Mouse (Mus musculus) heart, postnatal 10 days (tissue): ENCODE results near the gene Olfr1418. TPM values are rescaled to one million over a fixed set of nuclear protein-coding genes. Genes with fewer than 3 reads are reported as not detected.
"Not testable (repeated sequence)": the region's sequence is repeated elsewhere in the genome, so short reads cannot be mapped to it uniquely, and the experiment has no call there.

Experiments
- DNase-seq, 2 experiments: peaks; one replicate each; pipeline ENCODE4 v3.0.0; 2021
- intact Hi-C: fragments of 180-260 bp; cut with DNase I; formaldehyde crosslinking; loops from one replicate; pipeline ENCODE4 v1.15.1; 2025
- total RNA-seq, 2 experiments: library from RNA; stranded (reverse); gene quantifications; 2 replicates each; pipeline ENCODE4 v1.2.3; 2021

The Olfr1418 gene
- total RNA-seq = not detected

GRCm38 (mm10) chr19:11860966-11861365, at the start of gene Olfr1418:
Gene Olfr1418, minus strand, starts transcription at chr19:11861066.
- no peak for DNase-seq
- intact Hi-C loops = no loop called here

- intact Hi-C loops = no loop called here
- no peak for DNase-seq
Observed at GRCm38 (mm10) chr19:11886265-11886664, 25.4 kb upstream of the Olfr1418 start, which contains the start of gene Olfr1420. Gene Olfr1420, plus strand, starts transcription at chr19:11886565.

DNA sequence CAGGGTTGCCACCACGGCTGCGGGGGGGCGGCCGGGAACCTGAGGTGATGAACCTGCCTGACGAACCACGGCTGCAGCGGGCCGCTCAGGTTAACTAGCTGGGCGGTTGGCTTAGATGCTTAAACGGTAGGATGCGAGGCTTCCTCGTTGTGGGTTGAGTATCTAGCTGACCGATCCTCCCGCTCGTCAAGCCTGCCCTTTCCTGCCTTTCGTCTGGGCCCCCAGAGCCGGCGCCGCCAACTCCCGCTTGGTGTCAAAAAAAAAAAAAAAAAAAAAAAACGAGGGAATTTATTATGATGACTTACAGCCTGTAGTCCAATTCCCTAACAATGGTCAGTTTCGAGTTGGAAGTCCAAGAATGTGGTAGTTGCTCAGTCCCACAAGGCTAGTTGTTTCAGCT, 17.5 kb upstream of the Olfr1418 start:
- DNase-seq, intact Hi-C loops: not testable (repeated sequence)

DNA sequence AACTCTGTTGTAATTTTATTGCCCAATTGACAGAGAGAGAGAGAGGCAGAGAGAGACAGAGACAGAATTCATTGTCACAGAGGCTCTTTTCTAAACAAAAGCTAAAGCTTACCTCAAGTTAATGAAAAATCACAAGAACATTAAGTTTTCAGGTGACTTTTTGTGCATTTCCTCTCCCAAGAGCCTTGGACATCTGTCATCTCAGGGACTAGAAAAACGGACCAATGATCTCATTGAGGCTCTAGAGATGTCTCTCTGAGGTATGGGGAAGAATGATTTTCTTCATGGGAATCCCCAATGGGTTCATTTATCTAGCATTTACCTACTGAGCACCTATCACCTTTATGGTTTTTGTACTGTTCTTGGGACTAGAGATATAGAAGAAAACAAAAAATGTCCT, 14.1 kb upstream of the Olfr1418 start, which contains the start of gene Olfr1419:
TSS of gene Olfr1419 (minus strand) at position 101 of the 400 bp plus-strand sequence.
- DNase-seq = no peak
- intact Hi-C loops = no loop called here

GRCm38 (mm10) chr19:11867837-11868236, 7.0 kb upstream of the Olfr1418 start:
- no peak for DNase-seq
- intact Hi-C loops = no loop called here

DNA sequence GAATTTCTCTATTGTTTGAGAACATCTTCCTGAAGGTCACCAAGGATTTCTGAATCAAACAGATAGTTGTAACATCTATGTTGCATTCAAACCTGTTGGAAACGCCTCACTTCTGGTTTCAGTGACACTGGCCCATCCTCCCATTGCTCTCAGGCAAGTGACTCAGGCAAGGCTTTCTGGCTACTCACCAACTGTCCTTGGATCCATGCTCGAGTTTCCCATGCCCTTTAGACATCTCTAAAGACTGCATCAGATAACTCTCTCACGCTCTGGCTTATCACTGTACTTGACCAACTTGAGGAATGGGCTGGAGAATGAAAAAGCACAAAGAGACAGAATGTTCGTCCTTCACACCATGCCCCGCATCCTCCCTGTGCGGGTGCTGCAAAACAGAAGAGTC, 4.4 kb downstream of the Olfr1418 start:
- intact Hi-C loops = no loop called here

GRCm38 (mm10) chr19:11854821-11855220, 6.0 kb downstream of the Olfr1418 start:
- no peak for DNase-seq
- intact Hi-C loops = no loop called here

More for the DNA sequence above, 4.4 kb downstream of the Olfr1418 start:
- DNase-seq = no peak

- no peak for DNase-seq
- intact Hi-C loops = no loop called here
Observed at GRCm38 (mm10) chr19:11852652-11853051, 8.2 kb downstream of the Olfr1418 start.

- DNase-seq = no peak
- intact Hi-C loops = no loop called here
Observed at GRCm38 (mm10) chr19:11846333-11846732, 14.5 kb downstream of the Olfr1418 start.

GRCm38 (mm10) chr19:11839119-11839518, 21.7 kb downstream of the Olfr1418 start, which contains the start of gene Olfr1417:
Gene Olfr1417, minus strand, starts transcription at chr19:11839219.
- DNase-seq = no peak
- intact Hi-C loops = no loop called here

- intact Hi-C loops = no loop called here
- no peak for DNase-seq
Observed at GRCm38 (mm10) chr19:11823346-11824065, 37.4 kb downstream of the Olfr1418 start.

- intact Hi-C loops = loop anchor here (1.0 kb wide), 1 partner anchor 43 kb away; no protein-coding TSS in a partner anchor
- no peak for DNase-seq
Observed at GRCm38 (mm10) chr19:11820211-11820610, 40.7 kb downstream of the Olfr1418 start.

DNA sequence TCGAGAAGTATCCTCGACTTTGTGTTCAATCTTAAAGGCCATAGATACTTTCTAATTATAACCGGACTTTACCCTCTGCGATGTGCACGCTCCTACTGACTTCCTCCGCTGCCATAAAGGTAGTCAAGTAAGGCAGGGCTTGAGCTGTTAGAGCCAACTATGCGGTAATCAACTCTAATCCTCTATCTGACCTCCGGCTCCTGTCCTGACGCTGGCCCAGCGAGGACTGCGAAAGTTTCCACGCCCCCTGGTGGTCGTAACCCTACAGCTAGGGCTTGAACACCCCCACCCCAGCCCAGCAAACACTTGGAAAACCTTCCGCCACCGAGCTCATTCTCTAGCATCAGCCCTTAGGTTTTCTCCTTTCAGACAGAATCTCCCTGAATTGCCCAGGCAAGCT, 41.1 kb downstream of the Olfr1418 start:
- intact Hi-C loops = loop anchor here (1.0 to 2.0 kb wide), 3 partner anchors 17 to 191 kb away; no protein-coding TSS in a partner anchor

DNA sequence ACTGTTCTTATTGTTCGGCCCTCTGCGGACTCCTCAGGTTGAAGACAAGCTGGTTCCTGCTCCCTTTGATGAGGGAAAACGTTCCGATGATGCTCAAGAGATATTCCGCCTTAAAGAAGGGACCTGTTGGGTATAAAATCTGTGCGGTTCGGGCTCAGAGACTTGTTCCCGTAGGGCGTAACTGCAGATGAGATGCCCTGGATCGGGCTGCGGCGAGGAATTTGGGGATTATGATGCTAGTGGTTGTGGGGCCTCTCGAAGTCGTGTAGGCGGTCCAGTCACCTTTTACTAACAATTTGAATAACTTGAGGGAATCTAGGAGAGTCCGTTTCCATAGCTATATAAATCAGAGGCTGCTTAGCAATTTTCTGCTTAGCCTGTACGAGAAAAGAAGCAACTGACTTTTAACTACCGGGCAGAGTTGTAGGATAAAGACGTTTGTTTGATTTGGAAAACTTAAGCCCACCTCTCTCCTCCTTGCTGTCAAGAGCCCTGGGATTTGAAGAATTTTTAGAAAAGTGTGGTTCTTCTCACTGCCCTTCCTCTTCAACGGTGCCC, 41.6 kb downstream of the Olfr1418 start, which contains the start of gene Stx3:
TSS of gene Stx3 (minus strand) at position 261 of the 558 bp plus-strand sequence.
- no peak for DNase-seq
- intact Hi-C loops = loop anchor here (2.0 kb wide), 2 partner anchors 16 to 192 kb away; no protein-coding TSS in a partner anchor

More for the DNA sequence above, 41.1 kb downstream of the Olfr1418 start:
- DNase-seq = peak; percentile 84 to 90

GRCm38 (mm10) chr19:11818199-11819142, 42.4 kb downstream of the Olfr1418 start:
- DNase-seq = peak; percentile 54 to 55
- intact Hi-C loops = loop anchor here (2.0 kb wide), 2 partner anchors 16 to 192 kb away; no protein-coding TSS in a partner anchor

GRCm38 (mm10) chr19:11817586-11817985, 43.3 kb downstream of the Olfr1418 start:
- intact Hi-C loops = no loop called here

DNA sequence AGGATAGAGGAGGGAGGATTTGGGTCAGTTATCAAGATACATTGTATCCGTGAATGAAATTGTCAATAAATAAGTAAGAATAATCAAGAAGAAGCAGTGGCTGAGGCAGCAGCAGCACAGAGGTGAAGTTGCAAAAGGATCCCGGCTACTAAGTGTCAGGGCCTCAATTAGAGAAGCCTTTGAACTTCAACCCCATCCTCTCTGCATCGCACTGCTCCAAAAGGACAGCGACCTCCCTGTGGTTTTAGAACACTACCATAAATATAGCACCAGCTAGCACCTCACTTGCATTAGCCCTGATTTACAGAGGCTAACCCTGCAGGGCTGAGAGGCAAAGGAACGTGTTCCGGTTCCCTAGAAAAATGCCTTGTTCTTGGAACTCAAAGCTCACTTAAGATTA, 44.2 kb downstream of the Olfr1418 start:
- DNase-seq = no peak
- intact Hi-C loops = no loop called here

More at GRCm38 (mm10) chr19:11817586-11817985, 43.3 kb downstream of the Olfr1418 start:
- DNase-seq = no peak

DNA sequence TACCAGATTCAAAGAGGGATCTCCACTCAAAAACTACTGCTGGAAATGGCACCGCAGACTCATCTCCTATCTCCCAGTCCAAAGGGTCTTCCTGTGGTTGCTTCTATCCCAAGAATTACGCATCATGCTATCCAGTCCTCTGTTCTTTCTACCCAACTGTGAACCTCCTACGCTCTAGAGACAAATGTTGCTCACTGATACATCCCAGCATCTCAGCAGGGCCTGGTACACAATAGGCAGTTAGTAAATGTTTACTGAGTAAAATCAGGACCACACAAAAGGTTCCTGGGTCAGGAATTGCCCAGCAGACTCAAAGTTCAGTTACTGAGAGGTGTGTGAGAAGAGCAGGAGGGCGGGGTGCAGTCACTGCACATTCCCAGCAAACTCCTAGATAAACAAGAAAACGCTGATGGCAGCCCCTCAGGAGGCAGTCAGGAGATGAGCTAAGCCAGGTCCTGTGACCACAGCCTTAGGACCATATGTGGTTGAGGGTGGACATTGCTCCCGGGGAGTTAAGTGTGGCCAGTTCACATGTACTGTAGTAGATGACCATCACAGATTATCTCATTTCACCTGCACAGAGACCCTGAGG, 46.0 kb downstream of the Olfr1418 start:
- no peak for DNase-seq

GRCm38 (mm10) chr19:11813649-11814048, 47.2 kb downstream of the Olfr1418 start:
- intact Hi-C loops = no loop called here

More for the DNA sequence above, 46.0 kb downstream of the Olfr1418 start:
- intact Hi-C loops = no loop called here

GRCm38 (mm10) chr19:11813136-11813535, 47.7 kb downstream of the Olfr1418 start:
- intact Hi-C loops = no loop called here
- no peak for DNase-seq

More at GRCm38 (mm10) chr19:11813649-11814048, 47.2 kb downstream of the Olfr1418 start:
- peak; percentile 30 to 35 for DNase-seq
